ENCODE assay signal across 8 mouse cellular contexts in genomic region chr12:77789427-77789826, GRCm38 (mm10).
DNase-seq lines count a peak whose midpoint lies in the region; ATAC-seq and TF ChIP-seq lines count a peak whose summit lies in the region.

No protein-coding gene starts in this region.

- 19% methylated on average over 8 of the region's 8 CpGs for WGBS in kidney, adult 2 months
- WGBS in liver, postnatal 0 days (ENCODE audit: insufficient replicate concordance): 5% methylated on average over 8 of the region's 8 CpGs

- peak overlapping the region; percentile 60 for H3K4me2 ChIP-seq in liver, postnatal 0 days (ENCODE audit: low read depth, low read length)

- no peak overlapping the region for H3K9ac ChIP-seq in liver, postnatal 0 days (replicated peaks)

- no peaks in the 10 kb centered on the region for H3K4me1 ChIP-seq in kidney, adult 2 months (ENCODE audit: control insufficient read depth, insufficient read depth, low read length)
- peaks cover 2% of the 10 kb centered on the region for H3K4me1 ChIP-seq in cortical plate, adult 2 months (ENCODE audit: control insufficient read depth, insufficient read depth, low read length)
- H3K4me1 ChIP-seq in liver, postnatal 0 days (ENCODE audit: insufficient read depth): no peaks in the 10 kb centered on the region; the same call in 1 of the 2 replicates

- DNase-seq in kidney, postnatal 10 days: peak; percentile 33
- DNase-seq in kidney, adult 2 months: no peak
- peak; percentile 57 for DNase-seq in liver, postnatal 0 days
- peak; percentile 59 for DNase-seq in splenic B cell, adult 2 months (ENCODE audit: low read depth, low spot score)
- no peak for DNase-seq in lung, postnatal 14 days

- TF ChIP-seq CTCF in kidney, adult 2 months (conservative IDR thresholded peaks at IDR 0.05; ENCODE audit: insufficient read depth, insufficient read length, low read depth, low read length): no peak
- 0 out of 2 replicates have a peak, but pooled peaks have one; percentile 29 for TF ChIP-seq CTCF in cortical plate, adult 2 months (IDR thresholded peaks at IDR 0.05; ENCODE audit: extremely low read depth, insufficient read depth, low read length)
- TF ChIP-seq CTCF in liver, postnatal 0 days (IDR thresholded peaks at IDR 0.05; ENCODE audit: low read depth): peak; percentile 39

- no peak for TF ChIP-seq POLR2A in kidney, adult 2 months (IDR thresholded peaks at IDR 0.05; ENCODE audit: low read depth, low read length)
- no peak for TF ChIP-seq POLR2A in cortical plate, adult 2 months (IDR thresholded peaks at IDR 0.05; ENCODE audit: extremely low read depth, insufficient read depth, low read length)

- no peaks in the 10 kb centered on the region for H3K36me3 ChIP-seq in kidney, adult 2 months (ENCODE audit: control insufficient read depth, insufficient read depth, low read length)
- no peaks in the 10 kb centered on the region for H3K36me3 ChIP-seq in liver, postnatal 0 days (replicated peaks; ENCODE audit: insufficient read depth, low read length)
- no peaks in the 10 kb centered on the region for H3K36me3 ChIP-seq in splenic B cell, adult 2 months (ENCODE audit: control insufficient read depth, insufficient read depth, low read length, poor library complexity, severe bottlenecking)

- H3K27me3 ChIP-seq in kidney, adult 2 months (replicated peaks; ENCODE audit: control insufficient read depth, insufficient read depth, low read length): no peaks in the 10 kb centered on the region
- H3K27me3 ChIP-seq in liver, postnatal 0 days (ENCODE audit: insufficient read depth, low read length): no peaks in the 10 kb centered on the region
- no peaks in the 10 kb centered on the region for H3K27me3 ChIP-seq in splenic B cell, adult 2 months (ENCODE audit: control insufficient read depth, insufficient read depth, low read length, poor library complexity, severe bottlenecking)

- no peak for TF ChIP-seq EP300 in liver, postnatal 0 days (IDR thresholded peaks at IDR 0.05; ENCODE audit: low read depth)

- H3K9me3 ChIP-seq in liver, postnatal 0 days (ENCODE audit: low read length): no peaks in the 10 kb centered on the region

- peak; percentile 49 to 54; a peak in 2 of 4 replicates for ATAC-seq in hematopoietic stem cell, adult 5-6 weeks (replicated peaks in 1 of 2; ENCODE audit: insufficient read depth in 1 of 2, low FRiP score in 2 of 2, low TSS enrichment in 1 of 2, low read depth in 1 of 2, poor library complexity in 2 of 2, severe bottlenecking in 2 of 2)
- ATAC-seq in liver, postnatal 0 days: 0 out of 2 replicates have a peak, but pooled peaks have one; percentile 38
- no peak for ATAC-seq in monocyte, adult 5-6 weeks (replicated peaks; ENCODE audit: insufficient number of reproducible peaks, low FRiP score, low TSS enrichment, poor library complexity, severe bottlenecking)

- H3K27ac ChIP-seq in kidney, adult 2 months (ENCODE audit: insufficient read depth, low read depth, low read length): no peak overlapping the region
- no peak overlapping the region for H3K27ac ChIP-seq in cortical plate, adult 2 months (ENCODE audit: insufficient read depth, low read length)
- H3K27ac ChIP-seq in liver, postnatal 0 days (ENCODE audit: low read depth): no peak overlapping the region

- H3K4me3 ChIP-seq in kidney, adult 2 months (ENCODE audit: insufficient read depth, low read depth, low read length): no peak overlapping the region
- no peak overlapping the region for H3K4me3 ChIP-seq in cortical plate, adult 2 months (ENCODE audit: insufficient read depth, low read length)
- no peak overlapping the region for H3K4me3 ChIP-seq in liver, postnatal 0 days (ENCODE audit: low read depth, low read length)

Comparison
In these comparisons a context has a peak if more than half of its experiments do, and no peak if none do; other contexts are left out.
1. DNase-seq: peak in kidney, postnatal 10 days (single experiment), liver, postnatal 0 days (single experiment) and splenic B cell, adult 2 months (single experiment); none in kidney, adult 2 months (single experiment) and lung, postnatal 14 days (single experiment).